Mouse (Mus musculus): ENCODE data around the gene Plin1.

Gene Plin1

GRCm38 (mm10) chr7:79732622-79733021, at the start of gene Plin1:
Plin1 (minus strand) TSS chr7:79732903.
- no peak for DNase-seq (ENCODE audit: low spot score in 2 of 2)

- DNase-seq (ENCODE audit: low spot score in 2 of 2), result no peak
Measured at GRCm38 (mm10) chr7:79782516-79782855, 49.8 kb upstream of the Plin1 start.

- DNase-seq (ENCODE audit: low spot score in 2 of 2), result no peak
Measured at GRCm38 (mm10) chr7:79781826-79782515, 49.3 kb upstream of the Plin1 start.

GRCm38 (mm10) chr7:79780647-79781626, 48.2 kb upstream of the Plin1 start:
- peak; percentile 31 to 35 for DNase-seq (ENCODE audit: low spot score in 2 of 2)

- DNase-seq (ENCODE audit: low spot score in 2 of 2), result no peak
Measured at GRCm38 (mm10) chr7:79771561-79772512, 39.1 kb upstream of the Plin1 start.

GRCm38 (mm10) chr7:79769664-79770063, 37.0 kb upstream of the Plin1 start:
- DNase-seq (ENCODE audit: low spot score in 2 of 2), result no peak

GRCm38 (mm10) chr7:79765991-79766390, 33.3 kb upstream of the Plin1 start:
- no peak for DNase-seq (ENCODE audit: low spot score in 2 of 2)

GRCm38 (mm10) chr7:79762106-79762505, 29.4 kb upstream of the Plin1 start:
- no peak for DNase-seq (ENCODE audit: low spot score in 2 of 2)

GRCm38 (mm10) chr7:79761124-79761876, 28.6 kb upstream of the Plin1 start:
- DNase-seq (ENCODE audit: low spot score in 2 of 2), result no peak

- no peak for DNase-seq (ENCODE audit: low spot score in 2 of 2)
Measured at GRCm38 (mm10) chr7:79759766-79760165, 27.1 kb upstream of the Plin1 start.

GRCm38 (mm10) chr7:79758176-79758575, 25.5 kb upstream of the Plin1 start:
- DNase-seq (ENCODE audit: low spot score in 2 of 2), result no peak

GRCm38 (mm10) chr7:79756334-79756733, 23.6 kb upstream of the Plin1 start:
- DNase-seq (ENCODE audit: low spot score in 2 of 2), result no peak

- no peak for DNase-seq (ENCODE audit: low spot score in 2 of 2)
Measured at GRCm38 (mm10) chr7:79749511-79749910, 16.8 kb upstream of the Plin1 start.

GRCm38 (mm10) chr7:79747659-79748058, 15.0 kb upstream of the Plin1 start:
- no peak for DNase-seq (ENCODE audit: low spot score in 2 of 2)

- no peak for DNase-seq (ENCODE audit: low spot score in 2 of 2)
Measured at GRCm38 (mm10) chr7:79744585-79744984, 11.9 kb upstream of the Plin1 start.

GRCm38 (mm10) chr7:79744051-79744450, 11.3 kb upstream of the Plin1 start:
- no peak for DNase-seq (ENCODE audit: low spot score in 2 of 2)

GRCm38 (mm10) chr7:79742659-79743536, 10.2 kb upstream of the Plin1 start, which contains the start of the genes Pex11a and Wdr93:
Pex11a (minus strand) TSS chr7:79743131.
Wdr93 (plus strand) TSS chr7:79743163.
- peak; percentile 76 to 79 for DNase-seq (ENCODE audit: low spot score in 2 of 2)

- no peak for DNase-seq (ENCODE audit: low spot score in 2 of 2)
Measured at GRCm38 (mm10) chr7:79742277-79742658, 9.6 kb upstream of the Plin1 start.

GRCm38 (mm10) chr7:79740279-79740678, 7.6 kb upstream of the Plin1 start:
- DNase-seq (ENCODE audit: low spot score in 2 of 2), result no peak

- no peak for DNase-seq (ENCODE audit: low spot score in 2 of 2)
Measured at GRCm38 (mm10) chr7:79738913-79739312, 6.2 kb upstream of the Plin1 start.

Measured in spleen, postnatal 36 days (tissue).